Mouse (Mus musculus): ENCODE data around the gene Rasa3.

Gene Rasa3

DNA sequence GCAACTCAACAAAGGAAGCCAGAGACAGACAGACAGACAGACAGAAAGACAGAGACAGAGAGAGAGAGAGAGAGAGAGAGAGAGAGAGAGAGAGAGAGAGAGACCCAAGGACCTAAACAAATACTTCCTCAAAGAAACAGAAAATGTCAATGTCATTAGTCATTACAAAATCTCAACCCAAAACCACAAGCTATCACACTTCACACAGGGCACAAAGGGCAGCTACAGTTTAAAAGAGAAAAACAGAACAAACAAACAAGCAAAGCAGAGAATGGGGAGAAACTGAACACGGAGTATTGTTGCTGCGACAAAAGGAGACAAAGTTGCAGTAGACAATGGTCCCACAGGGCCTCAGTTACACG lies 28.3 kb downstream of the Rasa3 start:
- no peak for DNase-seq (ENCODE audit: low spot score)

DNA sequence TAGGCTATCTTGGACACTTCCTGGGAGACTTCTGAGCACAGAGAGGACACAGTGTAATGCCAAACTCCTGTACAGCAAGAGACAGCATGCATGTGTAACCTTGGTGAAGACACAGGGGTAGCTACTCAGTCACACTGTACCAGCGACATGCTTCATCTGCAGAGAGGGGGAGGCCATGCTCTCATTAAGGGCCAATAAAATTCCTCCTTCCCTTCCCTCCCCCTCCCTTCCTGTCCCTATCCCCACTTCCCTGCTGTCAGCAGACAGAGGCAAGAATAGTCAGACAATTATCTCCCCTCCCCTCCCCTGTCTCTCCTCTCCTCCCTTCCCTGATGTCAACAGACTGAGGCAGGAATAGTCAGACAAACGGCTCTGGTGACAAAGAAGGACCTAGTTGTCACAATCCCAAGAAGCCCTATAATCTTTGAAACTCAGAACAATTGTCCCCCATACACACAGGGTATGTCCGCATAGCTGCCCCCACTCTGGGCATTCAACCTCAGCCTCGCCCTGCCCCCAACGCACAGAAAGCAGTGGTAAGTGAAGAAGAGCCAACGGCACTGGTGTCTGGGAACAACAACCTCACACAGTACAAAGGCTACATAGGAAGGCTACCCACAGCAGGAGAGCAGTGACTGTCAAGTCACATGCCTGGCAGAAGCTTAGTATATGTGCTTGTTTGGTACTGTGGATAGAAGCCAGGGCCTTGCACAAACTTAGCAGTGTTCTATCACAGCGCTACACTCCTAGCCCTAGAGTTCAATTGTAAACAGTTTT lies 28.8 kb downstream of the Rasa3 start:
- no peak for DNase-seq (ENCODE audit: low spot score)

DNA sequence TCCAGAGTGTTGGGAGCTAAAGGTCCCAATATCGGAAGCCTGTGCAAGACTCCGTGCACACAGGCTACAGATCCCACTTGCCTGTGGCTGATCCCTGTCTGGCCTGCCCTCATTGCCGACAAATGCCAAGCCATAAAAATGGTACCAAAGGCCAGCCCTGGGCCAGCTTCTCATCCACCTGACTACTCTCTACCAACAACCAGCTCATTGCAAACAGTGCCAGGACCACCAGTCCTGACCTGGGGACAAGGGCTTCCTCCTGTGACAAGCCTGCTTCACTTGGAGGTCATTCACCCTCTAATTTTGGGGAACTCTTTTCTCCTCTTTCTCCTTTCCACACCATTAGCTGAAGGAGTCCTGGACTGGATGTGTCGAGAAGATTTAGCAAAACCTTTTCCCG lies 29.8 kb downstream of the Rasa3 start:
- no peak for DNase-seq (ENCODE audit: low spot score)

DNA sequence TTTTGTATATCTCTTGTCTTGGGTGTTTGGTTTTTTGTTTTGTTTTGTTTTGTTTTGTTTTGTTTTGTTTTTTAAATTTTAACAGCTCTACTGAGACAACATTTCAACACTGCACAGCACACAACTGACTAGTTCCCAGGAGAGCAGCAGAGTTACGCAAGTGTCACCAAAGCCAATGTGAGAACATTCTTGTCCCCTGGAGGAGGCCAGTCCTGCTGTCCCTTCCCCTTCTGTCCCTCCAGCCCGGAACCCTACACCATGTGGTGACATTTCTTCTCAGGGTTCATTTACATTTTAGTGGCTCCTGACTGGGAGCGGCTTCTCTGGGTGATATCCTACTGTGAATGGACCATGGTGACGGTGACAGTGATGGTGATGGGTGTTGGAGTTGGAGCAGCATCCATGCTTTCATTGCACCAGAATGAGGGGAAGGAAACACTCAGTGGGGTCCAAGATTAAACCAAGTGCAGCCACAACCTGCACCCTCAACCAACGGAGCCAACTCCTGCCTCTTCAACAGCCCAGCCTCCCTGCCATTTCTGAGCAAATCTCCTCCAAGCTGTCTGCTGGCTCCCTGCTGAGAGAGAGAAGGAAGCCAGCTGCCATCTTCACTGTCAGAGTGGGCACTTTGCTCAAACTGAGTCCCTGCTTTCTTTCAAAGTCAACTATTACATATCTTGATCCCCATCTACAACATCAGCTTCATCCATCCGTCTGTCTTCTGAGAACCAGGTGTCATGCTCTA lies 32.3 kb downstream of the Rasa3 start:
- DNase-seq (ENCODE audit: low spot score), result no peak

DNA sequence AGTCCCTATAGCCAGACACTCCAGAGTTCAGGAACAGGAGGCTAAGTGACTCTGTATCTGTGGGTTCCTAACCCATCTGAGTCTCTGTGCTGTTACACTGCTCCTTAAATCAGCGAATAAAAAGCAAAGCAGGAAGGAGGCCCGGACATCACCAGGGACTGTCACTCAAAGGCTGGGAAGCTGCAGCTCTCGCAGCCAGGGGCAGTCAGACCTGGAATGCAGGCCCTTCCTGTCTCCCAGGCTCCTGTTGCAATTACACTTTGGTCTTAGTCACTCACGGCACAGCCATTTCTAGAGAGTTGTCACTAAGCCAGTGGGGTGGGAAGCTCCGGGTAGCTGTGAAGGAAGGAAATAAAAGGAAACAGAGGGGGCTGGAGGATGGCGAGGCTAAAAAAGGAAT lies 33.2 kb downstream of the Rasa3 start:
- no peak for DNase-seq (ENCODE audit: low spot score)

DNA sequence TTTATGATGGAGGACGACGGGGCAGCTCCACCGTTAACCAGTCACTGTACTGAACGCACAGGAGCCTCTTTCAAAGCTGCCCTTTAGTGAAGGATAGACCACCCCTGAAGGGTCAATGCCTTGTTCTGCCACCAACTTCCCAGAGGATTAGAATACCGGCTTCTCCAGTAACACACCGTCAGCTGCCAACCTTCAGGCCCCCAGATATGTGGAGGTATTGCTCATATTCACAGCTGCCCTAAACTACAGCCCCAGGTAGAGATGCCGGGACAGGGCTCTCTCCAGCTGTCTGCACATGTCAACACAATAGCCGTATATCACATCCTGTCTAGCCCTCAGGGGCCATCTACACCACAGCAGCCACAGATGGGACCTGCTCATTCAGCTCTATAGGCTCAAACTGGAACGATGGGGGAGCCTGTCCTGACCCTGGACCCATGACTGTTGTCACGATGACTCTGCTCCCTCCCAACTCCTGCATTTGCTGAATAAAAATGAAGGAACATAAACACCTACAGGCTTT lies 34.7 kb downstream of the Rasa3 start:
- DNase-seq (ENCODE audit: low spot score), result no peak

DNA sequence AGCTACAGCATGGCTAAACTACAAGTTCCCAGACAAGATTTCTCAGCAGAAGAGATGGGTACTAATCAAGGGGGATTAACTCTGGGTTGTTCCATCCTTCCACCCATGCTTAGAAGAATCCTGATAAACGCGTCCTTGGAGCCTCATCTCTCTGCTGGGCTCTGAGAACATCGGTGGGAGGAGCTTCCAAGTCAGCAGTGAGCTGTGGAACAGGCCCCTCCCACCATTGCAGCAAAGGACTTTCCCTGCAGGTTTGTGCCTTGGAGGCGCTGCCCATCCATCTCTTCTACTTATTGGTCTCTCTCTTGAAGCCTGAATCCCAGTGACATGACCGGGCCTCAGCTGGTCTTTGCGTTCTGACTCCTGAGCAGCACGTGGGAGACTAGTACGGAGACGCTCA lies 36.2 kb downstream of the Rasa3 start:
- DNase-seq (ENCODE audit: low spot score), result no peak

DNA sequence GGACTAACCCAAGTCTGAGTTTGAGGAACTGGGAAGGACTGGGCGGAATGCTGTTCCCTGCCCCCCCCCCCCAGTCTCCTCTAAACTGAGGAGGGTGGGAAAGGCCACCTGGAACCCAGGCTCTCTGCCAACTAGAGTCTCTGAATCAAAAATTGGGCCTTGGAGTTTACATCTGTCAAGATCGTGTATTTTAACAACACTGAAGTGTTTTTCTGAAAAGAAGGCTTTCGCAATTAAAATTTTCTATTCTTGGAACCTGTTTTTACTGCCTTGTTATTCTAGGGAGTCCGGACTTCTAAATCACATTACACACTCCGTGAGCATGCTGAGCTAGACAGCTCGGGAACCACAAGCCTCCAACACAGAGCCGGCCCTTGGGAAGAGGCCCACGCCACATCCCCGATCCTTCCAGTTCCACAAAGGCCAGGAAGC lies 36.9 kb downstream of the Rasa3 start:
- DNase-seq (ENCODE audit: low spot score), result no peak

DNA sequence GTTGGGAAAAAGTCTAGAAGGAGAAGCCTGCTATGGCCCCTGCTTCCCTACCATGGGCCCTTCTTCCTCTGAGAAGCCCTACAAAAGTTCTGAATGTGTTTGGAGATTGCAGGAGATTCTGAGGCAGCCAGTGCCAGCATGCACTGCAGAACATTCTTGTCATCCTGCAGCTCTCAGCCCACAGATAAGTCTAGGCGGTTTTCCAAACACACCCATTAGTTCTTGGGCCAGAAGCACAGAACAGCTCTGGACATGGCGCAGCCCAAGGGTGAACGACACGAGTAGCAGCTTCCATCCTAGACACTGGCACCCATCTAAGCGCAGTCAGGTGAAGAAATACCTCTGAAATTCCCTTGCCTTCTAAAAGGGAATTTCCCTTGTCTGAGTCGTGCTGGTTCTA lies 44.3 kb downstream of the Rasa3 start:
- DNase-seq (ENCODE audit: low spot score), result no peak

DNA sequence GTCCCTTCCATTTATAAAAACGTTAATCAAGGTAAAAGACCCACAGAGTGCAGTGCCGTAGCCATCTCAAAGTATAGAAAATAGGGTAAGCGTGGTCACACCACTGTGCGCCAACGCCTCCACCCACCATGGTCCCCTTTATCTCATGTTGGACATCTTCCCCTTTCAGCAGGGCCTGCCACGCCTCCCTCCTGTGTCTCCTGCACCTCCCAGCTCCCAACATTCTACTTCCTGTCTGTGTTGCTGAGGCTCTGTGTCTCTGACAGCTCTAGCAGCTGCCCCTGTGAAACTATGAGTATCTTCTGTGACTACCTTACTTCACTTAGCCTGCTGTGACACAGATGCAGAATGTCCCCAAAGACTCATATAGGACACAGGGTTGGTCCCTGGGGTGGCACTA lies 45.1 kb downstream of the Rasa3 start:
- no peak for DNase-seq (ENCODE audit: low spot score)

DNA sequence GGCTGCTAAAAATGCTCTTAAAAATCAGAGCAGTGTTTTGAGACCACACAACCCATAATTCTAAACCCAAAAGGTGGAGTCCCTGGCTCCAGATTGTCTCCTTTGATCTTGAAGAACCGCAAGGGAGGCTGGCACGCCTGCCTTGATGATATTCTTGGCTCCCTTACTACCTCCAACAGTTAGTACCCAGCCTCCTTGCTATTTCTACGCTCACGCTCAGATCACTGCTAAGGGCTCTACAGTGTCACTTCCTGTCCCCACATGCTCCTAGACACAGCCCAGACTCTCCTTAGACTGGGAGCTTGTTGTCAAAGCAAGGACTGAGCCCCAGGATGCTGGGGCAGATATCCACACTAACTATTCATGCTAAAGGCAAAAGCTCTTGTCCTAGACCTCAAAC lies 46.6 kb downstream of the Rasa3 start:
- no peak for DNase-seq (ENCODE audit: low spot score)

DNA sequence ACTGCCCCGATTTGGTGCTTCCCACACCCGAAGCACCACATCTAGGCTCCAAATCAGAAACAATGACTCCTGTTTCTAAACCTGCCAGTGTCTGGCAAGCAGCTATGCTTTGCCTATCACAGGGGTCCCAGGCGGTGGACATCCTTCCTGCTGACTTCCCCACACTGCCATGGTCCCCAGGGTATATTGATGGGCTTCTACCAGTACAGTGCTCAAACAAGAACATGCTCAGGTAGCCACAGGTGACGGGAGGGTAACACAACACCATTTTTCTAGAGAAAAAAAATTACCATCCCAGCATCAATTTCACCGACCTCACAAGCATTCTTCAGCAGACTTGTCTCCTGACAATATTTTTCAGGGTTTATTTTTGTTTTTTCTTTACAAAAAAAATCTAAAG lies 47.2 kb downstream of the Rasa3 start:
- DNase-seq (ENCODE audit: low spot score), result no peak

DNA sequence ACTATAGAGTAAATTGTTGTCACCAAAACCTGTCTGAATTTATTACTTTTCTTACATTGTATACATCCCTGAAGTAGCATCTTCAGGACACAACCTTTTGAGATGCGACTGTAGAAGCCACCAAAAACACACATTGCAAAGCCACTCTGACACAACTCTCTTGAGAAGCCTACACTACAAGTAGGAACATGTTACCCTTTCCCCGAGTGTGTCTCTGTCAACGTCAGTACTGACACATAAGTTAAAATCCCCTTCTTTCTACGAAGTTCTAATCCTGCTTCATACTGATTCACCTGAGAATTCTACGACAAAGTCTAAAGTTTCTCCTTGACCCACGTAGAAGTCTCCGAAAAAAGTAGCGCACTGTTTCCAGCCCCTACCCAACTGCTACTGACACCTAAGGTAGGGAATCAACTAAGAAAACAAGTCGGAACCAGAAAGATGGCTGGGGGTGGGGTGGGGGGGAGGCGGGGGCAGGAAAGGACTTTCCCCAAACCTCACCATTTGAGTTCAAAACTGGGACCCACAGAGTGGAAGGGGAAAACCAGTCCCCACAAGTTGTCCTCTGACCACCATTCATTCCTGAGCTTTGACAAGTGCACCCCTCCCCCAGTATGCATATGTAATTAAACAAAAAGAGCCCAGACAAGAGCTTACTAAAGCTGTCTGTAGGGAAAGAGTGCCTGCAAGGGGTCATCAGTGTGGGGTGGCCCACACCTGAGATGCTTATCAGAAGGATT lies 47.9 kb downstream of the Rasa3 start:
- DNase-seq (ENCODE audit: low spot score), result no peak

DNA sequence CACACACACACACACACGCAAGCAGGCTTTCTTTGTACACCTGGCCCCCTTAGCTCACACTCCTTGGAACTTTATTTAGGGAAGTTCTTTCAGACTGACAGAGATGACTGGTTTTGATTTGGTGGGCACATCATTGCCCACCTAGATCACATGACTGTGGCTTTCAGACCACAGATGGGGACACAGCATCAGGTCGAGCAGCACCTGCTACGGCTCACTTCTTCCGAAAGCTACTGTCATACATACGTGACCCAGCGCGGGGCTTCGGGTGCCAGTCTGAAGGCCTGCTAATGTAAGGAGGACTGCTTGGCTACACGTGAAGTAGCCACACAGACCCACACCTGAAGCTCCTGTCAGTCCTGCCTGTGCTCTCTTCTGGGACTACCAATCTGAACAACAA lies 49.3 kb downstream of the Rasa3 start:
- no peak for DNase-seq (ENCODE audit: low spot score)

DNA sequence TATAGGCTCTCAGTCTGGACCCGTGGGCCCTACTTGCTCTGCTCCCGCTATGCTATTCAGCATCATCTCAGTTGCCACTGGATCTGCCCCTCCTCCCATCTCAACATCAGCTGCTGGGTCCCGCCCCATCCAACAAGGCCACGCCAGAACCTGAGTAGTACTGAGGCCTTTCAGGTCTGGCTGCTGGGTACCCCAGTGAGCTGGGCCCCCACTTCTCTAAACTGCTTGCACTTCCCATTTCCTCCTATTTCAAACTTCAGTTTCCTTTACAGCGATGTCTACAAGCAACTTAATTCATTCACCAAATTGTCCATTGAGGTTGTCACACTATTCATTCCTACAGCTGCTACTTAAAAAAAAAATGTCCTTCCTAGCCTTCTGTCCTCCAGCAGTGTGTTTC lies 49.8 kb downstream of the Rasa3 start:
- DNase-seq (ENCODE audit: low spot score), result no peak

DNA sequence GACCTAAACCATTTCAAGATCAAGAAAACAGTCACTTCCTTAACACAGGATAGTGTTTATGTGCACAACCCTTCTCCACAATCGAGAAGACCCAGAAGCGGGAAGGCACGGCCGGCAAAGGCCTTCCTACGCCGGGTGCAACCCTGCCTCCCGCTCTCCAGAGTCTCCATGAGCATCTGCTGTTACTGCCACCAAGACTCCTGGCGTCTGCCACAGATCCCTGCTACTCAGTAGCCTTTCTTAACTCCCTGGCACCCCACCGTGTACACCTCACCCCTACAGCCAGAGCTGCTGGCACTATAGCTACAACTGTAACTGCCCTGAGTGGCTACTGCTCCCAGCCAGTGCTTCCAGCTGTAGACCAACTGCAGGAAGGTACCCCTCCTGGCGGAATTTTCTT lies 51.3 kb downstream of the Rasa3 start:
- no peak for DNase-seq (ENCODE audit: low spot score)

DNA sequence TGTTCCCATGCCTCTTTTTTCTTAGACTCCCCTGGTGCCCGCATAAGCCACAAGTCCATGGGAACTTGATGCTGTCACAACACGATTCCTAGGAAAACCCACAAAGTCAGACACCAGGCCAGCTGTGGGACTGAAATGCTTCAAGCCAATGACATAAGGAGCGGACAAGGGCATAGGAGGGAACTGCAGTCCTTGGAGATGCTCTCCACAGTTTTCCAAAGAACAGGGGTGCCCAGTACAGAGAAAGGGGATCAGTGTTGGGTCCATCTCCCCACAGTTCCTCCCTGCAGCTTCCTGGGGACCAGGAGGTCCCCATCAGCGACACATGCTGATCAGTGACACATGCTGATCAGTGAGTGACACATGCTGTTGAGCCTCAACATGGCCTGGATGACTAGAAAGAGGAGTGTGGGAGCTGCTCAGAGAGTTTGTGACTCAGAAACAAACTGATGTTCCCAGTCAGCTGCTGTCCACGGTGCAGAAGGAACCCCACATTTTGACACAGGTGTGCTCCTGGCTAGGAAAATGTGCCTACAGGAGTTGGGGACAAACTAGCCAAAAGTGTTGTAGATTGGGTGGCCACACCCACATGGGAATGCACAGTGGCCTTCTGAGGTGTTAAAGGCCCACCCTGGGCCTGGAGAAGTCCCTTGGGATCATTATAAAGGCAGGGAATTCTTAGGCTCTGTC lies 52.0 kb downstream of the Rasa3 start:
- DNase-seq (ENCODE audit: low spot score), result no peak

DNA sequence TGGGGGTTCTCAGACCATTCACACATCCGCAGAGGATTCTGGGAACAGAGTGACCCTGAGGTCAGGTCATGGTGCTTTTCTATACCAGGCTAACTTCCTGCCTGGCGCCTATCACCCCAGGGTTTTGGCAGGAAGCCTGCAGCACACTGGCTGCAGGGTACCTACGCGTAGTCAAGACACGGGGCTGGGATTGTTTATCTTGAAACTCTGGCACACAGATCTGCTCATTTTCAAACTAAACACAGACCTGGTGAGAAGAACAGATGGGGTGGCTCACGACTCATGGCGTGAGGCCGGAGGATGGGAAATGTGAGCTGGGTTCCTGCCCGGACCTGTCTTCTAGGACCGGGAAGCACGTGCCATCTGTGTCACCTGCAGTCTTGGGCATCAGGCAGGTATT lies 52.5 kb downstream of the Rasa3 start:
- no peak for DNase-seq (ENCODE audit: low spot score)

DNA sequence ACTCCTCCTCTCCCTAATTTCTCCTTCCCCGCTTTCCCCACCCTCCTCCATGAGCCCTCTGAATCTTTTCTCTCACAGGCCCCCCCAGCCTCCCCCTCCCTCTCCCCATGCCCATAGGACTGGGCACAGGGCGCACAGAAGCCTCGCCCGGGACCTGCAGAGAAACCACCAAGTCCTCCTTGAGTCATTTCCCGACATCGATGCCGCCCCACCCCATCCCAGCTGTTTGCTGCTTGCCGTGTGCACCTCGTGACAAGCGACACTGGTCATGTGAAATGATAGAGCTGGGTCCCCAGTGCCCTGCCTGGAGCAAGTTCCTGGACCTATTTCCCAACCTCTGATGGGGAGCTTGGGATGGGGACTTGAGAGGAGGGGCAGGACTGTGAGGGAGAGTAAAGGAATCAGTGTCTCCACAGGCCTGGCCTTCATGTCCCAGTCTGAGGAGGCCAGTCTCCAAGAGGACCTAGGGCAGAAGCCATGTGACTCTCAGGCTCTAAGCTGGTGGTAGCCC lies 53.4 kb downstream of the Rasa3 start:
- DNase-seq (ENCODE audit: low spot score), result no peak

DNA sequence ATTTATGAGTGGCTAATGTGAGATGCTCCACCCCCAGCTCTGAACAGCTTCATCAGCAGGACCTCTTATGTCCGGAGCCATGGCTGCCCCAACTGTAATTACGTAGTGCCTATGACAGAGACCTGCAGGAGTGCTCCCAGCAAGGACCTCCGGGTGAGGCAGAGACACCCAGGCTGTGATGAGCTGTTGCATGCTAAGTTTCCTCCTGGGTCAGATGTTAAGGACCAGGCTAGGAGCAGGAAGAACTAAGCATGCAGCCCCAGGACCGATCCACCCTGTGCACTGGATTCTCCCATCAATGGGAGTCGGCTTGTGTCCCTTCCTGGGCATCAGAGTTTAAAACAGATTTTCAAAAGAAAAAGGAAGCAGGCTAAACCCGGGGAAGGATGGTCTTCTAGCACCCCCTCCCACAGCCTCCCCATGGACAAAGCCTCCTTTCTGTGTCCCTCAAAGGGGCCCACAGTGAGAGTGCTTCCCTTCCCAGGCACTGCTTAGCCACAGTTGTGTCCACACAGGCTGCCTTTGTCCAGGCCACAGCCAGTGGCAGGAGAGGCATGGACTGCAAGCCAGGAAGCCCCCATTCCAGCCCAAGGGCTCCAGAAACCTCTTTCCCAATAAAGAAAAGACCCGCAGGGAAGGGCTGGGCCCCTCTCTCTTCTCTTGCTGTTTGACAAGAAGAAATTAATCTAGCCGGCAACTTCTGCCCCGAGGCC lies 54.2 kb downstream of the Rasa3 start:
- no peak for DNase-seq (ENCODE audit: low spot score)

DNA sequence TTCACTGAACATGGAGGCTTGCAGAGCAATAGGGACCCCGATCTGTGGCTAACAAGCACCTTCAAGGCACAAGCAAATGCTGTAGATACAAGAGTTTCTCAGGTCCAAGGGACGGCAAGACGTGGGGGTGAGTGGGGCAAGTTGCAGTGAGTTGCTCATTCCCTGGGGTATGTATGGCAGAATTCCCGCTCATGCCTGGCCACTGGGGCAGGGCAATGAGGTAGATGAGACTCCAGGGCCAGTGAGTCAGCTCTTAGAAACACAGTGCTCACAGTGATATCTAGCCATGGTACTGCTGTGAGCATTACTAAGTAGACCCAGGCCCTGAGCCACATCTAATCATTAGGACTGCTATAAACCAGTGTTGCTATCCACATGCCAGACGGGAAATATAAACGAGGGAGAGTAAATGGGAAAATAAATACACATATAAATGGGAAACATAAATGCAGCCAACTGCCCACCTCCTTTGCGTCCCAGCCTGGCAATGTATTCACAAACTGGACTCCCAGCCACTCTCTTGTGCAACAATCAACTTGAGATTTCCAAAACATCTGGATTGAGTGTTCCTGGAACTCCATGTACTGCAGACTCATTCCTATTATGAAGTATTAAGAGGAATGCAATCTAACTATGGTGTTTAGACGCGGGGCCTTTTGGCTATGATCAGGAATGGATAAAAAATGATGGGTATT lies 57.0 kb downstream of the Rasa3 start:
- DNase-seq (ENCODE audit: low spot score), result no peak

Measured in testis, postnatal 10 days (tissue).